Mouse (Mus musculus): Measurements from ENCODE around the gene Wdr26.

- TF ChIP-seq CTCF (IDR thresholded peaks at IDR 0.05; ENCODE audit: borderline replicate concordance, extremely low read depth, insufficient read depth, insufficient read length) (no peak), POLR2A (IDR thresholded peaks at IDR 0.05; ENCODE audit: borderline replicate concordance, extremely low read depth, insufficient read depth, insufficient read length, poor library complexity, severe bottlenecking) (no peak)
These were observed 49.3 kb upstream of the Wdr26 start for GRCm38 (mm10) chr1:181260949-181261696.

All from brain, embryonic 14.5 days (tissue).